Mouse (Mus musculus) ES-Bruce4 (cell line): ENCODE measurements at regions not wholly inside any gene's neighbourhood (a gene's known extent, or its start where the extent isn't known, plus 50 kb on each side); places are given as distances from the start of the nearest gene placed in this dataset.

Experiments used
- CTCF ChIP-seq: IDR thresholded peaks from one replicate; pipeline ENCODE4 v1.8.1; 2011; ENCODE audit warnings: low read depth, low read length
- POLR2A ChIP-seq: IDR thresholded peaks from one replicate; pipeline ENCODE4 v1.8.1; 2011; ENCODE audit warnings: low read length; ENCODE audit not compliant: insufficient read depth

GRCm38 (mm10) chr1:72022631-72023030 is 189.5 kb downstream of the Mreg start:
- TF ChIP-seq CTCF (no peak), POLR2A (no peak)
